Mouse (Mus musculus) midbrain, embryonic 16.5 days (tissue): ENCODE data around the gene Hoxb9. TPM values are rescaled to one million over a fixed set of nuclear protein-coding genes. Genes with fewer than 3 reads are reported as not detected.

Experiments
- ATAC-seq: fragments of 200-750 bp; cut with Nextera tagmentation; 2 replicates; pipeline ENCODE4 v1.8.0; 2017; ENCODE audit warnings: moderate TSS enrichment
- H3K27ac ChIP-seq: fragments of 300-500 bp; sonication (generic); 2 replicates; pipeline ENCODE4 v1.5.1; 2014; ENCODE audit warnings: mild to moderate bottlenecking, low read length, mixed read lengths
- H3K27me3 ChIP-seq: fragments of 300-500 bp; sonication (generic); 2 replicates; pipeline ENCODE4 v1.6.1; 2014; ENCODE audit warnings: low read depth, low read length, mixed read lengths; ENCODE audit not compliant: control insufficient read depth, insufficient read depth
- H3K36me3 ChIP-seq: fragments of 300-500 bp; sonication (generic); 2 replicates; pipeline ENCODE4 v1.6.1; 2014; ENCODE audit warnings: mild to moderate bottlenecking, low read length, moderate library complexity, mixed read lengths; ENCODE audit not compliant: control insufficient read depth, insufficient read depth
- H3K4me1 ChIP-seq: fragments of 300-500 bp; sonication (generic); 2 replicates; pipeline ENCODE4 v1.6.1; 2014; ENCODE audit warnings: mild to moderate bottlenecking, low read length, mixed read lengths; ENCODE audit not compliant: control insufficient read depth, insufficient read depth
- H3K4me2 ChIP-seq: fragments of 300-500 bp; sonication (generic); 2 replicates; pipeline ENCODE4 v1.6.1; 2014; ENCODE audit warnings: mild to moderate bottlenecking, low read length, mixed read lengths
- H3K4me3 ChIP-seq: fragments of 300-500 bp; sonication (generic); 2 replicates; pipeline ENCODE4 v1.5.1; 2014; ENCODE audit warnings: low read depth, mild to moderate bottlenecking, low read length, moderate library complexity, mixed read lengths
- H3K9ac ChIP-seq: fragments of 300-500 bp; sonication (generic); 2 replicates; pipeline ENCODE4 v1.6.1; 2014; ENCODE audit warnings: low read depth, low read length, mixed read lengths
- H3K9me3 ChIP-seq: fragments of 300-500 bp; sonication (generic); replicated peaks from 2 replicates; pipeline ENCODE4 v1.6.1; 2014; ENCODE audit warnings: mild to moderate bottlenecking, low read length, mixed read lengths; ENCODE audit not compliant: control insufficient read depth, poor library complexity, severe bottlenecking
- WGBS: fragments of 180-500 bp; shearing (Covaris S2); extraction: QIAGEN DNeasy Blood & Tissue Kit; methylation state at CpG from one replicate; pipeline ENCODE4 v1.1.7; 2014; 5-methylcytosine and 5-hydroxymethylcytosine counted together
- polyA plus RNA-seq: library from polyadenylated mRNA; unstranded; fragments of >200 nt; fragmentation: Nextera tagmentation; extraction: Ambion mirVana; gene quantifications from 2 replicates; pipeline ENCODE4 v1.2.1, GENCODE M21; 2015

Hoxb9 gene
- polyA plus RNA-seq, 1 experiment from 2014 or later: not detected

DNA sequence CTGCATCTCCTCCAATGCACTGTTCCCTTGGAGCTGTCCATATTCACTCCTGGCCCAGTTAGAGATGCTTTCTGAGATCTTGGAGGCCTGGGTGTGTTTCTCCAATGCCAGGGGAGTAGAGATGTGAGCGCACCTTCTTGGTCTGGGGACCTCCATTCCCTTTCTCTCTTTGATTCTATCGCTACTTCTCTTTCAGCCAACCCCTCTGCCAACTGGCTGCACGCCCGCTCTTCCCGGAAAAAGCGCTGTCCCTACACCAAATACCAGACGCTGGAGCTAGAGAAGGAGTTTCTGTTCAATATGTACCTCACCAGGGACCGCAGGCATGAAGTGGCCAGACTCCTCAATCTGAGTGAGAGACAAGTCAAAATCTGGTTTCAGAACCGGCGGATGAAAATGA is 3.2 kb downstream of the Hoxb9 start:
- no peak overlapping the region for H3K9ac ChIP-seq
- ATAC-seq: no peak
- no peaks in the 10 kb centered on the region for H3K36me3 ChIP-seq
- no peak overlapping the region for H3K27ac ChIP-seq
- 2% methylated on average over 10 of the region's 10 CpGs for WGBS
- no peak overlapping the region for H3K4me3 ChIP-seq
- H3K4me2 ChIP-seq: no peak overlapping the region
- H3K9me3 ChIP-seq: no peaks in the 10 kb centered on the region
- peaks cover 91% of the 10 kb centered on the region for H3K27me3 ChIP-seq
- no peaks in the 10 kb centered on the region; the same call in 1 of the 2 replicates for H3K4me1 ChIP-seq

DNA sequence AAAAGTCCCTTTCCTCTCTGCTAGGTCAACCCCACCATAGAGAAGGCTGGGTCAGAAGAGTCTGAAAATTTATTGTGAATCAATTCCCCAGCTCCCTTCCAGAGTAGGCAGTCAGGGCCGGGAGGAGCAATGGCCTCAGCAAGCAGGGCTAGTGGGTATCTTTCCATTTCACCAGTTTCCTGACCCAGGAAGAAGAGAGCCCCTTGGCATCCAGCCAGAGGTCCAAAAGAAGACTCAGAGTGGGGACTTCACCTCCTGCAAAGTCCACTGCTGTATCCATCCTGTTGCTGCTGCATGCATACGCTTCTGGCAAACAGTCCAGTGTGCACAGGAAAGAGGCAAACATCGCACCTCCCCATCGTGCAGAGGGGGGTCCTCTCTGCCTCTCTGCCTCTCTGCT is 4.6 kb downstream of the Hoxb9 start:
- Histone ChIP-seq H3K4me3 (no peak overlapping the region), H3K27ac (no peak overlapping the region), H3K27me3 (peaks cover 88% of the 10 kb centered on the region), H3K4me2 (no peak overlapping the region), H3K4me1 (no peaks in the 10 kb centered on the region; the same call in 1 of the 2 replicates), H3K36me3 (no peaks in the 10 kb centered on the region), H3K9ac (no peak overlapping the region), H3K9me3 (no peaks in the 10 kb centered on the region)
- 14% methylated on average over 4 of the region's 4 CpGs for WGBS
- no peak for ATAC-seq

DNA sequence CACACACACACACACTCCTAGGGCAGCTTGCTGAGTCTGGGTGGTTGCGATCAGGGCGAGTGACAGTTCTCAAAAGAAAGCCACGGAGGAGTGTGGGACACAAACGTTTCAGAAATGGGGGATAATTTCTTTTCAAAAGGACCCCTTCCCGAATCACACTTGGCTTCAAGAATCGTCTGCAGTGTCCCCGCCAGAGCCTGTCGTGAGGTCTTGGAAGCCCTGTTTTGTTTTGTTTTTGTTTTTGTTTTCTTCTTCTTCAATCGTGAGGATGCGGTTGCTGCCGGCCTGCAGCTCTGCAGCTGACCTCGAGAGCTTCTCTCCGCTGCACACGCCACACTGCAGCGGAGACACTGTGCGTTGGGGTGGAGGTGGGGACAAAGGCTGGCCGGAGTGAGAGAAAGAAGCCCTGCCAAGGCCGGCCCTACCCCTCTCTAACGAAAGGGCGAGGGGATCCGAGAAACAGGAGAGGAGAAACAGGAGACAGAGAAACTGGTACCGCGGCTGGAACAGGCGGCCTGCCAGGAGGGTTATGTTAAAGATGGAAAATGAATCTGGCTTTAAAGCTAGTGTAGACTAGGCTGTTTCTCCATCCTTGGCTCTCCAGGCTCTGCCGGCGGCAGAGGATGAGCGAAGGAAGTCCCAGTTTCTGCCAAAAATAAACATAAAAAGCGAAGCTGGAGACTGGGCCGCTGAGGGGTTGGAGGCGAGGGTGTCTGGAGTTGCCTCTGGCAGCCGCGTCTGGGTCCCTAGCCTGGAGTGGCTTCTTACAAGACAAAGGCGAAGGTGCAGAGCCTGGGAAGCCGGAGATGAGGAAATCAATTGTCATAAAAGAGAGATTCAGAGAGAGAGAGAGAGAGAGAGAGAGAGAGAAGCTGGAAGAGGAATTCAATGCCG is 6.1 kb downstream of the Hoxb9 start:
- Histone ChIP-seq H3K27me3 (peaks cover 82% of the 10 kb centered on the region), H3K4me3 (no peak overlapping the region), H3K4me1 (no peaks in the 10 kb centered on the region), H3K4me2 (no peak overlapping the region), H3K9me3 (no peaks in the 10 kb centered on the region), H3K9ac (no peak overlapping the region), H3K36me3 (no peaks in the 10 kb centered on the region), H3K27ac (no peak overlapping the region)
- WGBS: 2% methylated on average over 35 of the region's 35 CpGs
- no peak for ATAC-seq

DNA sequence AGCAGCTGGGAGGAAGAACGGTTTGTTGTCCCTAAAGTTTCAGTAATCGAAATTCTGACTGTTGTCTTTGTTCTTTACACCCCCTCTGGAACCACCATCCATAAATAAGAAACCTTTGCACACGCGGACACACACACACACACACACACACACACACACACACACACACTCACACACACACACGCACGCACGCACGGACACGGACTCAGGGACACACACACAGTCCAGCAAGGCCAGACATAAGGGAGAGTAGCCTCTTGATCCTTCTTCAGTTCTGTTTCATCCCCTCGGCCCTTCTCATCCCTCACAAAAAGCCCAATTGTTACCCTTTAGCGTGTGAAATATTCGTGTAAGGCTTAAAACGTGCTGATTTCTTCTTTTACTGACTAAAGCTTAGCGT is 7.1 kb downstream of the Hoxb9 start:
- Histone ChIP-seq H3K27me3 (peaks cover 79% of the 10 kb centered on the region), H3K4me1 (no peaks in the 10 kb centered on the region), H3K4me3 (no peak overlapping the region)

DNA sequence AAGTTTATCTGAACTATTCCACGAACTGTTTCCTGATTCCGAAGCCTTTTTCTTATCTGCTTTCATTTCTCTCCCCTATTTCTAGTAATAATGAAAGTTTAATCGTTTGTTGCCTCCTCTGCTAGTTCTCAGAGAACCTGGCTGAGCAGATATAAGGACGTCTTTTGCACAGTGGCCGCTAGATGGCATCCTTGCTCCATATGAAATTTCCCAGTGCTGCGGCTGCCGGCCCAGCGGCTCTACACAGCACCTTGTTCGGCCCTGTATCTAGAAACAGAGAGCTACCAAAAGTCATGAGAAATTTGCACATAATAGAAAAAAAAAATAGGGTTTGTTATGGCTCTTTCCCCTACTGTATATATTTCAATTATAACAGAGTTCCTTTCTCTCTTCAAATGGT is 7.5 kb downstream of the Hoxb9 start:
- no peak for ATAC-seq
- H3K27me3 ChIP-seq: peaks cover 79% of the 10 kb centered on the region
- no peaks in the 10 kb centered on the region for H3K9me3 ChIP-seq
- no peak overlapping the region for H3K27ac ChIP-seq
- no peaks in the 10 kb centered on the region for H3K4me1 ChIP-seq
- no peak overlapping the region for H3K4me3 ChIP-seq
- H3K4me2 ChIP-seq: no peak overlapping the region
- WGBS: under 1% methylated on average over 9 of the region's 9 CpGs
- no peak overlapping the region for H3K9ac ChIP-seq
- no peaks in the 10 kb centered on the region for H3K36me3 ChIP-seq

More for the DNA sequence above, 7.1 kb downstream of the Hoxb9 start:
- Histone ChIP-seq H3K9me3 (no peaks in the 10 kb centered on the region), H3K4me2 (no peak overlapping the region), H3K9ac (no peak overlapping the region), H3K36me3 (no peaks in the 10 kb centered on the region), H3K27ac (no peak overlapping the region)
- 20% methylated on average over 13 of the region's 14 CpGs for WGBS
- no peak for ATAC-seq

DNA sequence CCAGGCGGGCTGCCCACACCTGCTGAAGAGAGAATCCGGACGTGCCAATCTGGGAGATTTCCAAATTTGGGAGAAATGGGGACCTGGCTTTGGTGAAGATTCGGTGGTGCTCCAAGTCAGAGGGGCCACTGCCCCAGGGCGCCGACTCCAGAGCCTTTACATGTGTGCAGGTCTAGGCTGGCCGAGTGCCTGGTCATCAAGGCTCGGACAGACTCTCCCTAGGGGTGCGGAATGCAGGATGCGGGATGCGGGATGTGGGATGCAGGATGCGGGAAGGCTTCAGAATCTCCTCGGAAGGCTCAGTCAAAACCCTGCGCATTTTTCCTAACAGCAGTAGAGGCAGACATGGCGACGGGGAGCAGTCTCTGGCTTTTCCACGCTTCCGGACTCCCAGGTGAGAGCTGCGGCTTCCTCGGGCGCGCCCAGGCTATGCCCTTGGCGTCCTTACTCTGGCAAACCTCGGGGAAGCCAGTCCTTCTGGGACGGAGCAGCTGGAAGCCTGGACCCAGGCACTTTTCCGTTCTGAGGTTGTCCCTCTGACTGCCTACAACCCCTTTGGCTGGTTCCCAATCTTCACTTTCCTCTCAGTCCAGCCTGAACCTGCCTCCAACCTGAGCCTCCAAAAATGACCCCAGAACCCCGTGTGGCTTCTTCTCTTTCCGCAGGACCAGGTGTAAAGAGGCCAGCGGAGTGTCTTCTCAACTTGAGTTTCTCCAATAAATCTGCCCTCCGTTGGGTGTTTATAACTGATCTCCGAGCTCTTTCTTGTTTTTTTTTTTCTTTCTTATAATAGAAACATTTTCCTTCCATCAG is 8.4 kb downstream of the Hoxb9 start:
- Histone ChIP-seq H3K27ac (no peak overlapping the region), H3K4me3 (no peak overlapping the region), H3K27me3 (peaks cover 78% of the 10 kb centered on the region), H3K9ac (no peak overlapping the region), H3K4me1 (peaks cover 4% of the 10 kb centered on the region; the same call in 1 of the 2 replicates), H3K9me3 (no peaks in the 10 kb centered on the region), H3K4me2 (no peak overlapping the region), H3K36me3 (no peaks in the 10 kb centered on the region)
- ATAC-seq: no peak
- WGBS: 4% methylated on average over 31 of the region's 31 CpGs

DNA sequence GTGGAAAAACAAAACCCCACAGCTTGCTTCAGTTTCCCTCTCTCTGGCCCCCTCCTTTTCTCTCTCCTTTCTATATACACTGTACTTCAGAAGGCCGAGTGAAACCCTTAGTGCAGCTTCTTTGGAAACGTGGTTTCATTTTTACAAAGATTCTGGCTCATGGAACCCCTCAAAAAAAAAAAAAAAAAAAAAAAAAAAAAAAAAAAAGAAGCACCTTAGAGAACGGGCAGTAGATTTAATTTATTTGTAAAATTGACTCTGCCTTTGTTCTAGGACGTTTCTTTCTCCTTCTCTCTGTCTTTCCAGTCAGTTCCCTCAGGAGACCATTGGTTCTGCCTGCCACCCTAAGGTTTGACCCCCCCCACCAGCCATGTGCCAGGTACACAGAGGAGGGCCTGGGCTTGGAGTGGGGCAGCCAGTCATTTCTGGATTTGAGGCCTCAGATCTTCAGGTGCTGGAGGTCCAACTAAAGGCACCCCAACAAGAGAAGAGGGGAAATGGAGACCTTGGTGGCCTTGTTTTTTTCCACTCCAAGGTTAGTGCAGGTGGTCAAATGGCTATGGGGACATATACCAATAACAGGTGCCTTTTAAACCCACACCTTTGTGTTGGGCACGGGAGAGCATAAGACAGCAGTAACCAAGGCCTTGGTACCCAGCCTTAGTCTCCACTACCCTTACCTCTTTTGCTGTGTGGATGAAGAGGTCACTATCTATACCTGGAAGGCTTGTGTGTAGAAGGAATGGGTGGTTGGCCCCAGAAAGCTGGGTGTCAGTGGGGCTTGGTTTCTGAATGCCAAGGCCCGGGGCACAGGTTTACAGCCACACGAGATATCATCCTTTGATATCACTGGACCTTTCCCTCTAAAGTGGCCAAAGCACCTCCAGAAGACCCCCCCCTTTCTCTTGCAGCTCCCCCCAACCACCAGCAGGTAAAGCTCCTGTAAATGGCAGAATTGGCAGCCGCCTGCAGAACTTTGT is 9.4 kb downstream of the Hoxb9 start:
- 5% methylated on average over 8 of the region's 8 CpGs for WGBS
- peaks cover 4% of the 10 kb centered on the region; the same call in 1 of the 2 replicates for H3K4me1 ChIP-seq
- no peak for ATAC-seq
- peaks cover 75% of the 10 kb centered on the region for H3K27me3 ChIP-seq
- H3K27ac ChIP-seq: no peak overlapping the region
- no peaks in the 10 kb centered on the region for H3K9me3 ChIP-seq
- no peak overlapping the region for H3K4me2 ChIP-seq
- H3K4me3 ChIP-seq: no peak overlapping the region
- no peak overlapping the region for H3K9ac ChIP-seq
- H3K36me3 ChIP-seq: no peaks in the 10 kb centered on the region

DNA sequence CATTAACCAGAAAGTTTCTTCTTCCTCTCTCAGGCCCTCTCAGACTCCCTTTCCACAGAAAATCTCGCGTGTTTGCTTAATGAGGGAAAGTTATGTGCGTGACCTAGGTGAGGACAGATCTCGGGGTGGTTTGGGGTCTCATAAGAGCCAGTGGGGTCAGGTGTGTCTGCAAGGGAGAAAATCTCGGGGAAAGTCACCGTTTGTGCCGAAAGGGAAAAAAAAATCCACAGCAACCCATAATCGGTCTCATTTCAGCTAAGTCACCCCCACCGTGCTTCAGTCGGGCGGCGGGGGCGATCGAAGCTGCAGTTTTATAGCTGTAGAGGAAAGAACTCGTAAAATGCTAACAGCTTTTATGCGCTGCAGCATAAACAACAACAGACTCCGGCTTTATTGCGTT is 10.1 kb downstream of the Hoxb9 start:
- Histone ChIP-seq H3K4me2 (no peak overlapping the region), H3K9me3 (no peaks in the 10 kb centered on the region), H3K27me3 (peaks cover 75% of the 10 kb centered on the region), H3K4me1 (peaks cover 4% of the 10 kb centered on the region; the same call in 1 of the 2 replicates), H3K36me3 (no peaks in the 10 kb centered on the region), H3K9ac (no peak overlapping the region), H3K27ac (no peak overlapping the region), H3K4me3 (no peak overlapping the region)
- 5% methylated on average over 18 of the region's 18 CpGs for WGBS
- no peak for ATAC-seq
